Mouse (Mus musculus) embryo, embryonic 11 days (tissue): ENCODE data around the gene Sorcs1.

Experiments used
- DNase-seq: peaks from one replicate; pipeline ENCODE4 v3.0.0-alpha.2; 2015

Gene Sorcs1

GRCm38 (mm10) chr19:50558771-50559170 lies 119.7 kb downstream of the Sorcs1 start:
- DNase-seq, result no peak

GRCm38 (mm10) chr19:50534031-50534430 lies 144.4 kb downstream of the Sorcs1 start:
- DNase-seq, result no peak

- no peak for DNase-seq
Measured at GRCm38 (mm10) chr19:50527835-50528234, 150.6 kb downstream of the Sorcs1 start.

- DNase-seq, result no peak
Measured at GRCm38 (mm10) chr19:50526094-50526493, 152.4 kb downstream of the Sorcs1 start.

- DNase-seq, result no peak
Measured at GRCm38 (mm10) chr19:50521943-50522342, 156.5 kb downstream of the Sorcs1 start.

- DNase-seq, result peak; percentile 7
Measured at GRCm38 (mm10) chr19:50515059-50515673, 163.3 kb downstream of the Sorcs1 start.

- no peak for DNase-seq
Measured at GRCm38 (mm10) chr19:50514309-50514830, 164.1 kb downstream of the Sorcs1 start.

- DNase-seq, result no peak
Measured at GRCm38 (mm10) chr19:50502816-50503215, 175.6 kb downstream of the Sorcs1 start.

- no peak for DNase-seq
Measured at GRCm38 (mm10) chr19:50491121-50491520, 187.3 kb downstream of the Sorcs1 start.

GRCm38 (mm10) chr19:50490721-50491120 lies 187.7 kb downstream of the Sorcs1 start:
- no peak for DNase-seq

GRCm38 (mm10) chr19:50489786-50490185 lies 188.7 kb downstream of the Sorcs1 start:
- no peak for DNase-seq

GRCm38 (mm10) chr19:50488421-50488820 lies 190.0 kb downstream of the Sorcs1 start:
- no peak for DNase-seq

- peak; percentile 28 for DNase-seq
Measured at GRCm38 (mm10) chr19:50487768-50488167, 190.7 kb downstream of the Sorcs1 start.

- no peak for DNase-seq
Measured at GRCm38 (mm10) chr19:50486345-50486744, 192.1 kb downstream of the Sorcs1 start.

- no peak for DNase-seq
Measured at GRCm38 (mm10) chr19:50476774-50477173, 201.7 kb downstream of the Sorcs1 start.

GRCm38 (mm10) chr19:50468592-50468991 lies 209.9 kb downstream of the Sorcs1 start:
- DNase-seq, result no peak

- no peak for DNase-seq
Measured at GRCm38 (mm10) chr19:50464811-50465210, 213.6 kb downstream of the Sorcs1 start.

GRCm38 (mm10) chr19:50458581-50458980 lies 219.9 kb downstream of the Sorcs1 start:
- no peak for DNase-seq

GRCm38 (mm10) chr19:50457275-50457892 lies 221.1 kb downstream of the Sorcs1 start:
- DNase-seq, result no peak

GRCm38 (mm10) chr19:50441099-50441498 lies 237.3 kb downstream of the Sorcs1 start:
- DNase-seq, result peak; percentile 26

GRCm38 (mm10) chr19:50440246-50440910 lies 238.1 kb downstream of the Sorcs1 start:
- peak; percentile 74 for DNase-seq

- peak; percentile 10 for DNase-seq
Measured at GRCm38 (mm10) chr19:50439464-50439881, 239.0 kb downstream of the Sorcs1 start.

GRCm38 (mm10) chr19:50422928-50423327 lies 255.5 kb downstream of the Sorcs1 start:
- DNase-seq, result no peak
